Mouse (Mus musculus): ENCODE data around the gene Abcg3. TPM values are rescaled to one million over a fixed set of nuclear protein-coding genes. Genes with fewer than 3 reads are reported as not detected.

The Abcg3 gene
- polyA plus RNA-seq (2014; fragmentation: Nextera tagmentation; extraction: Ambion mirVana) = 0.35 and 0.59 TPM in 2 replicates

- Histone ChIP-seq H3K9me3 (replicated peaks; ENCODE audit: control insufficient read depth, low read length) (no peaks in the 10 kb centered on the region), H3K4me1 (ENCODE audit: control insufficient read depth, insufficient read depth, low read length) (no peaks in the 10 kb centered on the region), H3K27ac (replicated peaks; ENCODE audit: low read depth, low read length) (no peak within 1 kb of the TSS), H3K27me3 (ENCODE audit: control insufficient read depth, insufficient read depth, low read length) (no peaks in the 10 kb centered on the region), H3K36me3 (replicated peaks; ENCODE audit: control insufficient read depth, insufficient read depth, low read depth, low read length) (no peaks in the 10 kb centered on the region), H3K4me2 (ENCODE audit: low read depth, low read length) (peak within 1 kb of the TSS; percentile 10; the same call in 1 of the 2 replicates), H3K4me3 (ENCODE audit: low read depth, low read length) (no peak within 1 kb of the TSS), H3K9ac (replicated peaks; ENCODE audit: low read length) (no peak within 1 kb of the TSS)
- no peak for ATAC-seq (replicated peaks; ENCODE audit: insufficient number of reproducible peaks, low FRiP score, low TSS enrichment, low read depth)
- no peak for DNase-seq (ENCODE audit: low spot score)
- 29% methylated on average over 10 of the region's 12 CpGs for WGBS
These were observed at the start of gene Abcg3 for GRCm38 (mm10) chr5:104982535-104982934. TSS of gene Abcg3 (minus strand) at chr5:104982718.

DNA sequence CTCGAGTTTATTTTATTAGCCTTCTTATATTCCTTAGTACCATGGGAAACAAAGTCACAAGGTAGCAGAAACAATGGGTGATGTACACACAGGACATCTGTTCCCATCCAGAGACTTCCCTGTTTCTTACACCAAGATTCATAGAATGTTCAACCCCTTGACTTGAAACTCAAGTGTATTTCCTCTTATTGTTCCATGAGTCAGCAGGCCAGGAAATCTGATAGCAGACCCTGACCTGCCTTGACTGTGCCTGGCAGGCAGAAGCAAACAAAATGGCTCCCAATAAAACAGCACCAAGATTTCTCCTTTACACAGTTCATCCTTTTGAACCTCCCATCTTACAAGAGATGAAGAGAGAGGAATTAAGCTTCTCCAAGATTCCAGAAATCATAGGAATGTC, 30.0 kb upstream of the Abcg3 start:
- Histone ChIP-seq H3K4me2 (ENCODE audit: low read depth, low read length) (no peak overlapping the region), H3K27ac (replicated peaks; ENCODE audit: low read depth, low read length) (no peak overlapping the region), H3K27me3 (ENCODE audit: control insufficient read depth, insufficient read depth, low read length) (no peaks in the 10 kb centered on the region), H3K9ac (replicated peaks; ENCODE audit: low read length) (no peak overlapping the region), H3K4me3 (ENCODE audit: low read depth, low read length) (no peak overlapping the region), H3K9me3 (replicated peaks; ENCODE audit: control insufficient read depth, low read length) (no peaks in the 10 kb centered on the region), H3K36me3 (replicated peaks; ENCODE audit: control insufficient read depth, insufficient read depth, low read depth, low read length) (no peaks in the 10 kb centered on the region), H3K4me1 (ENCODE audit: control insufficient read depth, insufficient read depth, low read length) (no peaks in the 10 kb centered on the region)
- 94% methylated on average over 1 of the region's 1 CpGs for WGBS
- ATAC-seq (replicated peaks; ENCODE audit: insufficient number of reproducible peaks, low FRiP score, low TSS enrichment, low read depth) (no peak), DNase-seq (ENCODE audit: low spot score) (no peak)

GRCm38 (mm10) chr5:105011570-105011969, 29.1 kb upstream of the Abcg3 start:
- Histone ChIP-seq H3K9me3 (replicated peaks; ENCODE audit: control insufficient read depth, low read length) (no peaks in the 10 kb centered on the region), H3K36me3 (replicated peaks; ENCODE audit: control insufficient read depth, insufficient read depth, low read depth, low read length) (no peaks in the 10 kb centered on the region), H3K27ac (replicated peaks; ENCODE audit: low read depth, low read length) (no peak overlapping the region), H3K4me1 (ENCODE audit: control insufficient read depth, insufficient read depth, low read length) (no peaks in the 10 kb centered on the region), H3K27me3 (ENCODE audit: control insufficient read depth, insufficient read depth, low read length) (no peaks in the 10 kb centered on the region), H3K4me2 (ENCODE audit: low read depth, low read length) (no peak overlapping the region), H3K4me3 (ENCODE audit: low read depth, low read length) (no peak overlapping the region), H3K9ac (replicated peaks; ENCODE audit: low read length) (no peak overlapping the region)
- DNase-seq (ENCODE audit: low spot score) = no peak
- no peak for ATAC-seq (replicated peaks; ENCODE audit: insufficient number of reproducible peaks, low FRiP score, low TSS enrichment, low read depth)
- WGBS = 84% methylated on average over 4 of the region's 4 CpGs

DNA sequence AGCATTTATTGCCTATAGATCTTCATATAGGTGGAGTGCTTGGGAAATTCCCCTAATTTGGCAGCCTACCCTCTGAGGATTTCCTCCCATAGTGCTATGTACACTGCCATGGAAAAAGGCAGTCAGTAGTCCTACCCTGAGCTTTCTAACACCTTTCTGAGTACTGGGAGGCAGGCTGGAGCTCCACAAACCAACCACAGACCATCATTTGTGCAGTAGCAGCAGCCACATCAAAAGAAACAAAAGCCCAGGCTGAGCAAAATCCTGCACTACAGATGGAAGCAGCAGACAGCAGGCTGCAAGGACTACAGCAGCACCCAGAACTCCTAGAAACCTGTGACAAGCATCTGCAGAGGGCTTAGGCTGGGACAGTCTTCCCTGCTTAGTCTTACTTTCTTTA, 27.9 kb upstream of the Abcg3 start:
- H3K36me3 ChIP-seq (replicated peaks; ENCODE audit: control insufficient read depth, insufficient read depth, low read depth, low read length) = no peaks in the 10 kb centered on the region
- H3K4me2 ChIP-seq (ENCODE audit: low read depth, low read length) = no peak overlapping the region
- no peaks in the 10 kb centered on the region for H3K9me3 ChIP-seq (replicated peaks; ENCODE audit: control insufficient read depth, low read length)
- no peak overlapping the region for H3K4me3 ChIP-seq (ENCODE audit: low read depth, low read length)
- no peaks in the 10 kb centered on the region for H3K27me3 ChIP-seq (ENCODE audit: control insufficient read depth, insufficient read depth, low read length)
- no peak overlapping the region for H3K9ac ChIP-seq (replicated peaks; ENCODE audit: low read length)
- no peak overlapping the region for H3K27ac ChIP-seq (replicated peaks; ENCODE audit: low read depth, low read length)
- ATAC-seq (replicated peaks; ENCODE audit: insufficient number of reproducible peaks, low FRiP score, low TSS enrichment, low read depth) = no peak
- no peak for DNase-seq (ENCODE audit: low spot score)
- no peaks in the 10 kb centered on the region for H3K4me1 ChIP-seq (ENCODE audit: control insufficient read depth, insufficient read depth, low read length)

DNA sequence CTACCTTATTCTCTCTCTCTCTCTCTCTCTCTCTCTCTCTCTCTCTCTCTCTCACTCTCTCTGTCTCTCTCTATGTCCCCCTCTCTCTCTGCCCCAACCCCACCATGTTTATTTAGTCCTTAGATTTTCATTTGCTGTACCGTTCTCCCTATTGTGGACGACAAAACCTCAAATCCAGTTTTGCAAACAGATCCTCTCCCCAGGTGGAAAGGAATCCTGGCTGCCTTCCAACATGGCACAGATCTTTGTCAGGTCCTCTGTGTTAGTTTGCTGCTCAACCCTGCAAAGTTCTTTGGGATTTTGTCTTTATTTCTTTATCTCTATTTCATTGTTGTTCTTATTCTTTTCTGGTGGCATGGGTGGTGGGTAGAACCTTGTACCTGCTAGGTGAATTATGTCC, 6.9 kb upstream of the Abcg3 start:
- H3K9me3 ChIP-seq (replicated peaks; ENCODE audit: control insufficient read depth, low read length) = no peaks in the 10 kb centered on the region
- H3K36me3 ChIP-seq (replicated peaks; ENCODE audit: control insufficient read depth, insufficient read depth, low read depth, low read length) = no peaks in the 10 kb centered on the region
- no peak for ATAC-seq (replicated peaks; ENCODE audit: insufficient number of reproducible peaks, low FRiP score, low TSS enrichment, low read depth)
- H3K27me3 ChIP-seq (ENCODE audit: control insufficient read depth, insufficient read depth, low read length) = no peaks in the 10 kb centered on the region
- H3K9ac ChIP-seq (replicated peaks; ENCODE audit: low read length) = no peak overlapping the region
- 82% methylated on average over 2 of the region's 2 CpGs for WGBS
- no peak for DNase-seq (ENCODE audit: low spot score)
- H3K4me1 ChIP-seq (ENCODE audit: control insufficient read depth, insufficient read depth, low read length) = no peaks in the 10 kb centered on the region
- no peak overlapping the region for H3K4me3 ChIP-seq (ENCODE audit: low read depth, low read length)
- no peak overlapping the region for H3K27ac ChIP-seq (replicated peaks; ENCODE audit: low read depth, low read length)
- no peak overlapping the region for H3K4me2 ChIP-seq (ENCODE audit: low read depth, low read length)

DNA sequence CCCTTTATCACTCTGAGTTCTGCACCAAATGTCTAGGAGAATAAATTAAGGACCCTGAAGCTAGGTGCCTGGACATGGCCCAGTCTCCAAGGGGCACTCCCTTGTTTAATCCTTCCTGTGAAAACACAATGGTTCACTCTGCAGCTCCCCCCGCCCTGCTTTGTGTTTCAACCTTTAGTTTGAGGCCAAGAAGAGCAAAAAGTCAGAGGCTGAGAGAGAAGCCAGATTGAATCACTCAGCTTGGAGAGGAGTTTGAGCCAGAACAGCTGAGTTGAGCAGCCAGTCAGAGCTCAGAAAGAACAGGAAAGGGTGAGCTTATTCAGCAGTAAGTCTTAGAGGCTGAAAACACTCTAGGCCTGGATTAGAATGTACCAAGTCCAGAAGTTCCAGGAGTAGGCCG, 5.5 kb upstream of the Abcg3 start:
- H3K36me3 ChIP-seq (replicated peaks; ENCODE audit: control insufficient read depth, insufficient read depth, low read depth, low read length) = no peaks in the 10 kb centered on the region
- no peak overlapping the region for H3K9ac ChIP-seq (replicated peaks; ENCODE audit: low read length)
- 56% methylated on average over 2 of the region's 2 CpGs for WGBS
- DNase-seq (ENCODE audit: low spot score) (no peak), ATAC-seq (replicated peaks; ENCODE audit: insufficient number of reproducible peaks, low FRiP score, low TSS enrichment, low read depth) (no peak)
- H3K4me1 ChIP-seq (ENCODE audit: control insufficient read depth, insufficient read depth, low read length) = no peaks in the 10 kb centered on the region
- no peak overlapping the region for H3K4me3 ChIP-seq (ENCODE audit: low read depth, low read length)
- no peaks in the 10 kb centered on the region for H3K9me3 ChIP-seq (replicated peaks; ENCODE audit: control insufficient read depth, low read length)
- no peaks in the 10 kb centered on the region for H3K27me3 ChIP-seq (ENCODE audit: control insufficient read depth, insufficient read depth, low read length)
- no peak overlapping the region for H3K4me2 ChIP-seq (ENCODE audit: low read depth, low read length)
- no peak overlapping the region for H3K27ac ChIP-seq (replicated peaks; ENCODE audit: low read depth, low read length)

DNA sequence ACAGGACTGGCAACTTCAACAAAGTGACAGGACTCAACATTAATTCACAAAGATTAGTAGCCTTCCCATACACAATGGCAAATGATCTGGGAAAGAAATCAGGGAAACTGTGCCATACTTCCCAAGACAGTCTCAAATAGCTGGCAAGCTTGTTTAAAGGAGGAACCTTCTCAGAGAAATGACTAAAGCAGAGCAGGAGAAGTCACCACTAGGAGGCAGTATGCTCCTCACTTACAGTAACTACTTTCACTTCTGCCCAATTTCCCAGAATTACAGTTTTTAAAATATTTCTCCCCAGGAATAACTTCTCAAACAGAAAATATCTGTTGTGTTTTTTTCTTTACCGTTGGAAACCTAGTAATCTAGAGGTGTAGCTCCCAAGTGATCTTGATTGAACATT, 4.2 kb upstream of the Abcg3 start:
- H3K9me3 ChIP-seq (replicated peaks; ENCODE audit: control insufficient read depth, low read length) = no peaks in the 10 kb centered on the region
- H3K27ac ChIP-seq (replicated peaks; ENCODE audit: low read depth, low read length) = no peak overlapping the region
- H3K9ac ChIP-seq (replicated peaks; ENCODE audit: low read length) = no peak overlapping the region
- ATAC-seq (replicated peaks; ENCODE audit: insufficient number of reproducible peaks, low FRiP score, low TSS enrichment, low read depth) (no peak), DNase-seq (ENCODE audit: low spot score) (peak; percentile 45)
- H3K36me3 ChIP-seq (replicated peaks; ENCODE audit: control insufficient read depth, insufficient read depth, low read depth, low read length) = no peaks in the 10 kb centered on the region
- H3K4me2 ChIP-seq (ENCODE audit: low read depth, low read length) = no peak overlapping the region
- H3K4me1 ChIP-seq (ENCODE audit: control insufficient read depth, insufficient read depth, low read length) = no peaks in the 10 kb centered on the region
- WGBS = 50% methylated on average over 1 of the region's 1 CpGs
- H3K27me3 ChIP-seq (ENCODE audit: control insufficient read depth, insufficient read depth, low read length) = no peaks in the 10 kb centered on the region
- no peak overlapping the region for H3K4me3 ChIP-seq (ENCODE audit: low read depth, low read length)

GRCm38 (mm10) chr5:104979040-104979513, 3.4 kb downstream of the Abcg3 start:
- H3K27ac ChIP-seq (replicated peaks; ENCODE audit: low read depth, low read length) = no peak overlapping the region
- no peak overlapping the region for H3K9ac ChIP-seq (replicated peaks; ENCODE audit: low read length)
- 73% methylated on average over 2 of the region's 2 CpGs for WGBS
- H3K27me3 ChIP-seq (ENCODE audit: control insufficient read depth, insufficient read depth, low read length) = no peaks in the 10 kb centered on the region
- H3K4me3 ChIP-seq (ENCODE audit: low read depth, low read length) = no peak overlapping the region
- DNase-seq (ENCODE audit: low spot score) (no peak), ATAC-seq (replicated peaks; ENCODE audit: insufficient number of reproducible peaks, low FRiP score, low TSS enrichment, low read depth) (no peak)
- H3K9me3 ChIP-seq (replicated peaks; ENCODE audit: control insufficient read depth, low read length) = no peaks in the 10 kb centered on the region
- no peaks in the 10 kb centered on the region for H3K4me1 ChIP-seq (ENCODE audit: control insufficient read depth, insufficient read depth, low read length)
- H3K4me2 ChIP-seq (ENCODE audit: low read depth, low read length) = no peak overlapping the region
- no peaks in the 10 kb centered on the region for H3K36me3 ChIP-seq (replicated peaks; ENCODE audit: control insufficient read depth, insufficient read depth, low read depth, low read length)

All from embryonic facial prominence, embryonic 11.5 days (tissue).